Mouse (Mus musculus) megakaryocyte, embryonic 14.5 days (primary cell): Measurements from ENCODE around the gene Trim45. TPM values are rescaled to one million over a fixed set of nuclear protein-coding genes. Genes with fewer than 3 reads are reported as not detected.
A peak's percentile ranks its signal among the peaks of the same experiment; 100 is the strongest.

ENCODE experiments used
- H3K27me3 ChIP-seq: replicated peaks from 2 replicates; pipeline ENCODE3; 2012; ENCODE audit warnings: inconsistent platforms
- H3K36me3 ChIP-seq: replicated peaks from 2 replicates; pipeline ENCODE3; 2012; ENCODE audit warnings: low read length, inconsistent platforms, mixed read lengths
- H3K4me1 ChIP-seq: 2 replicates; pipeline ENCODE4 v1.6.1; 2012; ENCODE audit warnings: inconsistent platforms
- H3K4me3 ChIP-seq: replicated peaks from 2 replicates; pipeline ENCODE3; 2012; ENCODE audit warnings: moderate library complexity, mild to moderate bottlenecking, inconsistent platforms
- H3K9me3 ChIP-seq: 2 replicates; pipeline ENCODE4 v1.6.1; 2012; ENCODE audit warnings: inconsistent platforms
- FLI1 ChIP-seq: IDR thresholded peaks from 2 replicates; pipeline ENCODE4 v1.6.1; 2012; ENCODE audit warnings: low read length, inconsistent platforms, mixed read lengths
- GATA1 ChIP-seq: IDR thresholded peaks from 3 replicates; pipeline ENCODE4 v1.6.1; 2012; ENCODE audit warnings: mixed read lengths, low read length, inconsistent platforms, borderline replicate concordance
- polyA plus RNA-seq: library from polyadenylated mRNA; stranded (reverse); fragments of >175 nt; gene quantifications from 2 replicates; pipeline ENCODE4 v1.2.3, GENCODE M21; 2012; ENCODE audit warnings: low replicate concordance; ENCODE audit not compliant: insufficient read depth

Gene Trim45
- polyA plus RNA-seq, 1 experiment: 0.70 TPM

- Histone ChIP-seq H3K4me3 (no peak overlapping the region), H3K9me3 (no peaks in the 10 kb centered on the region), H3K4me1 (peaks cover 26% of the 10 kb centered on the region), H3K27me3 (peaks cover 12% of the 10 kb centered on the region), H3K36me3 (no peaks in the 10 kb centered on the region)
- TF ChIP-seq FLI1 (no peak), GATA1 (no peak)
Measured at GRCm38 (mm10) chr3:100906916-100907315, 15.1 kb upstream of the Trim45 start.

GRCm38 (mm10) chr3:100908594-100908993 is 13.4 kb upstream of the Trim45 start:
- peaks cover 26% of the 10 kb centered on the region for H3K4me1 ChIP-seq
- peaks cover 13% of the 10 kb centered on the region for H3K27me3 ChIP-seq
- no peaks in the 10 kb centered on the region for H3K9me3 ChIP-seq
- TF ChIP-seq FLI1: no peak
- no peak for TF ChIP-seq GATA1
- no peak overlapping the region for H3K4me3 ChIP-seq
- no peaks in the 10 kb centered on the region for H3K36me3 ChIP-seq

GRCm38 (mm10) chr3:100910621-100911020 is 11.4 kb upstream of the Trim45 start:
- TF ChIP-seq FLI1: no peak
- TF ChIP-seq GATA1: no peak
- H3K4me3 ChIP-seq: no peak overlapping the region
- peaks cover 13% of the 10 kb centered on the region for H3K27me3 ChIP-seq

GRCm38 (mm10) chr3:100911026-100911425 is 11.0 kb upstream of the Trim45 start:
- Histone ChIP-seq H3K4me3 (no peak overlapping the region), H3K36me3 (no peaks in the 10 kb centered on the region), H3K9me3 (no peaks in the 10 kb centered on the region), H3K4me1 (peaks cover 19% of the 10 kb centered on the region), H3K27me3 (peaks cover 13% of the 10 kb centered on the region)
- TF ChIP-seq FLI1: no peak
- no peak for TF ChIP-seq GATA1

More at GRCm38 (mm10) chr3:100910621-100911020, 11.4 kb upstream of the Trim45 start:
- no peaks in the 10 kb centered on the region for H3K9me3 ChIP-seq
- no peaks in the 10 kb centered on the region for H3K36me3 ChIP-seq
- H3K4me1 ChIP-seq: peaks cover 23% of the 10 kb centered on the region

- peaks cover 17% of the 10 kb centered on the region for H3K4me1 ChIP-seq
- no peaks in the 10 kb centered on the region for H3K36me3 ChIP-seq
- peak overlapping the region; percentile 53 for H3K4me3 ChIP-seq
- H3K27me3 ChIP-seq: peaks cover 13% of the 10 kb centered on the region
- no peaks in the 10 kb centered on the region for H3K9me3 ChIP-seq
- no peak for TF ChIP-seq FLI1
- TF ChIP-seq GATA1: no peak
Measured at GRCm38 (mm10) chr3:100911498-100912213, 10.3 kb upstream of the Trim45 start.

- H3K4me3 ChIP-seq: peak overlapping the region; percentile 76
- TF ChIP-seq GATA1: no peak
- TF ChIP-seq FLI1: no peak
Measured at GRCm38 (mm10) chr3:100916844-100917243, 5.2 kb upstream of the Trim45 start.

GRCm38 (mm10) chr3:100920611-100921140 is 1.3 kb upstream of the Trim45 start:
- TF ChIP-seq GATA1 (no peak), FLI1 (no peak)
- H3K4me3 ChIP-seq: peak overlapping the region; percentile 93
- H3K27me3 ChIP-seq: peaks cover 18% of the 10 kb centered on the region
- H3K9me3 ChIP-seq: no peaks in the 10 kb centered on the region
- peaks cover 54% of the 10 kb centered on the region for H3K4me1 ChIP-seq
- no peaks in the 10 kb centered on the region for H3K36me3 ChIP-seq

More at GRCm38 (mm10) chr3:100916844-100917243, 5.2 kb upstream of the Trim45 start:
- Histone ChIP-seq H3K36me3 (no peaks in the 10 kb centered on the region), H3K4me1 (peaks cover 35% of the 10 kb centered on the region), H3K9me3 (no peaks in the 10 kb centered on the region), H3K27me3 (peaks cover 6% of the 10 kb centered on the region)

- Histone ChIP-seq H3K4me1 (peaks cover 48% of the 10 kb centered on the region), H3K27me3 (peaks cover 29% of the 10 kb centered on the region), H3K36me3 (no peaks in the 10 kb centered on the region), H3K4me3 (peak overlapping the region; percentile 93), H3K9me3 (no peaks in the 10 kb centered on the region)
- TF ChIP-seq GATA1 (no peak), FLI1 (no peak)
Measured at GRCm38 (mm10) chr3:100922506-100923375, 739 bp downstream of the Trim45 start.

- Histone ChIP-seq H3K27me3 (peaks cover 27% of the 10 kb centered on the region), H3K9me3 (no peaks in the 10 kb centered on the region), H3K4me1 (peaks cover 41% of the 10 kb centered on the region), H3K36me3 (no peaks in the 10 kb centered on the region), H3K4me3 (no peak overlapping the region)
- TF ChIP-seq FLI1 (no peak), GATA1 (no peak)
Measured at GRCm38 (mm10) chr3:100924065-100924732, 2.2 kb downstream of the Trim45 start.

- TF ChIP-seq GATA1 (no peak), FLI1 (no peak)
- H3K36me3 ChIP-seq: no peaks in the 10 kb centered on the region
- peaks cover 32% of the 10 kb centered on the region for H3K27me3 ChIP-seq
- no peak overlapping the region for H3K4me3 ChIP-seq
- no peaks in the 10 kb centered on the region for H3K9me3 ChIP-seq
- H3K4me1 ChIP-seq: peaks cover 34% of the 10 kb centered on the region
Measured at GRCm38 (mm10) chr3:100925176-100925575, 3.2 kb downstream of the Trim45 start.
